Comparison of ENCODE assay signal across 8 mouse cellular contexts in genomic region chr7:43919559-43920451, GRCm38 (mm10). TPM values are rescaled to one million over a fixed set of nuclear protein-coding genes. Genes with fewer than 3 reads are reported as not detected.
A peak's percentile ranks its signal among the peaks of the same experiment; 100 is the strongest.
DNase-seq lines count a peak whose midpoint lies in the region; ATAC-seq and TF ChIP-seq lines count a peak whose summit lies in the region.

No protein-coding gene starts in this region.

- no peak for TF ChIP-seq EP300 in MEL (IDR thresholded peaks at IDR 0.05; ENCODE audit: low read depth in 1 of 2, low read length in 2 of 2)

- H3K9ac ChIP-seq in MEL (ENCODE audit: control insufficient read depth, low read depth, low read length, poor library complexity, severe bottlenecking): no peak overlapping the region
- H3K9ac ChIP-seq in forebrain, embryonic 13.5 days: no peak overlapping the region
- no peak overlapping the region for H3K9ac ChIP-seq in lung, embryonic 16.5 days (ENCODE audit: low read length)

- H3K4me2 ChIP-seq in forebrain, embryonic 13.5 days: no peak overlapping the region
- no peak overlapping the region for H3K4me2 ChIP-seq in lung, embryonic 16.5 days (ENCODE audit: low read depth, low read length)

- H3K27me3 ChIP-seq in MEL (ENCODE audit: control insufficient read depth in 1 of 2, insufficient read depth in 2 of 2, low read length in 2 of 2): no peaks in the 10 kb centered on the region
- no peaks in the 10 kb centered on the region for H3K27me3 ChIP-seq in forebrain, embryonic 13.5 days
- no peaks in the 10 kb centered on the region for H3K27me3 ChIP-seq in hindbrain, embryonic 10.5 days (ENCODE audit: insufficient read depth, poor library complexity, severe bottlenecking)
- H3K27me3 ChIP-seq in lung, embryonic 16.5 days (ENCODE audit: control insufficient read depth, insufficient read depth, low read depth, low read length): no peaks in the 10 kb centered on the region; the same call in 1 of the 2 replicates

- no peak overlapping the region for H3K4me3 ChIP-seq in MEL (ENCODE audit: control insufficient read depth in 1 of 2, insufficient read depth in 1 of 2, low read depth in 2 of 2, low read length in 2 of 2)
- H3K4me3 ChIP-seq in forebrain, embryonic 13.5 days: no peak overlapping the region
- no peak overlapping the region for H3K4me3 ChIP-seq in hindbrain, embryonic 10.5 days
- no peak overlapping the region for H3K4me3 ChIP-seq in lung, embryonic 16.5 days (ENCODE audit: low read length)

- H3K4me1 ChIP-seq in MEL (ENCODE audit: control insufficient read depth in 1 of 2, insufficient read depth in 2 of 2, low read length in 2 of 2): no peaks in the 10 kb centered on the region
- H3K4me1 ChIP-seq in forebrain, embryonic 13.5 days: no peaks in the 10 kb centered on the region
- no peaks in the 10 kb centered on the region for H3K4me1 ChIP-seq in hindbrain, embryonic 10.5 days (replicated peaks)
- H3K4me1 ChIP-seq in lung, embryonic 16.5 days (replicated peaks; ENCODE audit: control insufficient read depth, insufficient read depth, low read length): no peaks in the 10 kb centered on the region

- no peaks in the 10 kb centered on the region for H3K36me3 ChIP-seq in MEL (ENCODE audit: control insufficient read depth in 1 of 2, insufficient read depth in 2 of 2, low read length in 2 of 2)
- no peaks in the 10 kb centered on the region for H3K36me3 ChIP-seq in forebrain, embryonic 13.5 days (ENCODE audit: poor library complexity, severe bottlenecking)
- H3K36me3 ChIP-seq in hindbrain, embryonic 10.5 days: no peaks in the 10 kb centered on the region
- H3K36me3 ChIP-seq in lung, embryonic 16.5 days (ENCODE audit: control insufficient read depth, insufficient read depth, low read length): no peaks in the 10 kb centered on the region

- ATAC-seq in forebrain, embryonic 13.5 days: peak; percentile 88
- peak; percentile 84 for ATAC-seq in lung, embryonic 16.5 days (ENCODE audit: low read depth)

- TF ChIP-seq CTCF in MEL (IDR thresholded peaks at IDR 0.05 in 2 of 3, conservative IDR thresholded peaks at IDR 0.05 in 1 of 3; ENCODE audit: control insufficient read depth in 1 of 3, insufficient read depth in 1 of 3, low read depth in 2 of 3, low read length in 3 of 3, poor library complexity in 1 of 3, severe bottlenecking in 1 of 3): no peak

- 31% methylated on average over 14 of the region's 14 CpGs for WGBS in forebrain, embryonic 13.5 days
- WGBS in hindbrain, embryonic 10.5 days: 36% methylated on average over 14 of the region's 14 CpGs
- 22% methylated on average over 14 of the region's 14 CpGs for WGBS in lung, embryonic 16.5 days

- TF ChIP-seq RAD21 in MEL (IDR thresholded peaks at IDR 0.05; ENCODE audit: low read depth, low read length): no peak

- H3K9me3 ChIP-seq in MEL (replicated peaks; ENCODE audit: insufficient read depth, low read length): no peaks in the 10 kb centered on the region
- no peaks in the 10 kb centered on the region for H3K9me3 ChIP-seq in forebrain, embryonic 13.5 days (replicated peaks)
- no peaks in the 10 kb centered on the region for H3K9me3 ChIP-seq in hindbrain, embryonic 10.5 days
- no peaks in the 10 kb centered on the region for H3K9me3 ChIP-seq in lung, embryonic 16.5 days (ENCODE audit: control insufficient read depth, low read length)

- no peak overlapping the region for H3K27ac ChIP-seq in MEL (ENCODE audit: control insufficient read depth, low read depth, low read length)
- no peak overlapping the region for H3K27ac ChIP-seq in forebrain, embryonic 13.5 days
- H3K27ac ChIP-seq in hindbrain, embryonic 10.5 days: no peak overlapping the region
- H3K27ac ChIP-seq in lung, embryonic 16.5 days (ENCODE audit: low read length): no peak overlapping the region

- no peaks in the 10 kb centered on the region for H3K79me2 ChIP-seq in MEL (ENCODE audit: control insufficient read depth, insufficient read depth, low read length, poor library complexity)

- TF ChIP-seq POLR2A in MEL (IDR thresholded peaks at IDR 0.05; ENCODE audit: control insufficient read depth in 1 of 2, insufficient read depth in 1 of 2, low read depth in 1 of 2, low read length in 2 of 2, poor library complexity in 1 of 2): no peak

- peak; percentile 2 for DNase-seq in MEL (ENCODE audit: low read depth, low spot score)
- peak; percentile 28 for DNase-seq in c-Kit-positive CD71-positive TER-119-negative erythroid progenitor cells, embryonic 14.5 days (ENCODE audit: low read depth)
- DNase-seq in hindbrain, embryonic 10.5 days (ENCODE audit: low spot score): peak; percentile 71
- DNase-seq in layer of hippocampus, adult 9-10 months (ENCODE audit: low spot score): peak; percentile 26
- peak; percentile 54 for DNase-seq in ovary, postnatal 14 days (ENCODE audit: low spot score)
- peak; percentile 73 for DNase-seq in urinary bladder, postnatal 14 days (ENCODE audit: low spot score)

TF ChIP-seq in MEL, 35 proteins besides CTCF, POLR2A, EP300 and RAD21:
- TF ChIP-seq GABPA (IDR thresholded peaks at IDR 0.05; ENCODE audit: low read depth, low read length): no peak
- no peak for TF ChIP-seq ZKSCAN1 (IDR thresholded peaks at IDR 0.05; ENCODE audit: low read depth, low read length)
- TF ChIP-seq CHD2 (IDR thresholded peaks at IDR 0.05; ENCODE audit: low read length): no peak
- no peak for TF ChIP-seq ZNF384 (IDR thresholded peaks at IDR 0.05; ENCODE audit: low read depth, low read length)
- no peak for TF ChIP-seq MYB (IDR thresholded peaks at IDR 0.05; ENCODE audit: low read depth, low read length)
- TF ChIP-seq USF1 (IDR thresholded peaks at IDR 0.05; ENCODE audit: low read depth, low read length): no peak
- TF ChIP-seq MAZ (IDR thresholded peaks at IDR 0.05; ENCODE audit: low read depth, low read length): no peak
- no peak for TF ChIP-seq UBTF (IDR thresholded peaks at IDR 0.05; ENCODE audit: borderline replicate concordance, insufficient read depth, low read depth, low read length)
- no peak for TF ChIP-seq TBP (IDR thresholded peaks at IDR 0.05; ENCODE audit: low read depth, low read length)
- no peak for TF ChIP-seq ZC3H11A (IDR thresholded peaks at IDR 0.05; ENCODE audit: low read depth, low read length)
- TF ChIP-seq NELFE (IDR thresholded peaks at IDR 0.05; ENCODE audit: low read depth, low read length): no peak
- no peak for TF ChIP-seq SIN3A (IDR thresholded peaks at IDR 0.05; ENCODE audit: low read length)
- TF ChIP-seq GATA1 (IDR thresholded peaks at IDR 0.05; ENCODE audit: low read depth, low read length): no peak
TF ChIP-seq in MEL: peak in this region for 0.

RNA-seq across cellular contexts. Expression of gene Klk15, which starts 13.7 kb away (rescaled TPM):
- total RNA-seq in MEL (2012; rRNA removed): not detected in 2 replicates
- not detected for polyA plus RNA-seq in MEL (2012; ENCODE audit: insufficient read depth in 1 of 2, insufficient read length in 2 of 2, low read depth in 1 of 2, low replicate concordance in 2 of 2, missing spikeins in 1 of 2)
- not detected in 2 replicates for polyA plus RNA-seq in forebrain, embryonic 13.5 days (2015; fragmentation: Nextera tagmentation; extraction: Ambion mirVana)
- polyA plus RNA-seq in hindbrain, embryonic 10.5 days (2016; fragmentation: Nextera tagmentation; extraction: Ambion mirVana): not detected in 2 replicates
- not detected in 2 replicates for polyA plus RNA-seq in lung, embryonic 16.5 days (2015; fragmentation: Nextera tagmentation; extraction: Ambion mirVana)

RNA-seq across cellular contexts. Expression of gene Klk1b8, which starts 30.7 kb away (rescaled TPM):
- total RNA-seq in MEL (2012; rRNA removed): not detected in 2 replicates
- polyA plus RNA-seq in MEL (2012; ENCODE audit: insufficient read depth in 1 of 2, insufficient read length in 2 of 2, low read depth in 1 of 2, low replicate concordance in 2 of 2, missing spikeins in 1 of 2): not detected
- polyA plus RNA-seq in forebrain, embryonic 13.5 days (2015; fragmentation: Nextera tagmentation; extraction: Ambion mirVana): not detected in 2 replicates
- not detected in 2 replicates for polyA plus RNA-seq in hindbrain, embryonic 10.5 days (2016; fragmentation: Nextera tagmentation; extraction: Ambion mirVana)
- not detected in 2 replicates for polyA plus RNA-seq in lung, embryonic 16.5 days (2015; fragmentation: Nextera tagmentation; extraction: Ambion mirVana)

RNA-seq across cellular contexts. Expression of gene Klk4, which starts 38.8 kb away (rescaled TPM):
- not detected in 2 replicates for total RNA-seq in MEL (2012; rRNA removed)
- not detected for polyA plus RNA-seq in MEL (2012; ENCODE audit: insufficient read depth in 1 of 2, insufficient read length in 2 of 2, low read depth in 1 of 2, low replicate concordance in 2 of 2, missing spikeins in 1 of 2)
- polyA plus RNA-seq in forebrain, embryonic 13.5 days (2015; fragmentation: Nextera tagmentation; extraction: Ambion mirVana): 0.14 TPM in 1 of 2 replicates, not detected in the other
- 0.41 TPM in 1 of 2 replicates, not detected in the other for polyA plus RNA-seq in hindbrain, embryonic 10.5 days (2016; fragmentation: Nextera tagmentation; extraction: Ambion mirVana)
- polyA plus RNA-seq in lung, embryonic 16.5 days (2015; fragmentation: Nextera tagmentation; extraction: Ambion mirVana): not detected in 2 replicates

RNA-seq across cellular contexts. Expression of gene Klk1b1, which starts 46.7 kb away (rescaled TPM):
- total RNA-seq in MEL (2012; rRNA removed): not detected in 2 replicates
- polyA plus RNA-seq in MEL (2012; ENCODE audit: insufficient read depth in 1 of 2, insufficient read length in 2 of 2, low read depth in 1 of 2, low replicate concordance in 2 of 2, missing spikeins in 1 of 2): not detected
- not detected in 2 replicates for polyA plus RNA-seq in forebrain, embryonic 13.5 days (2015; fragmentation: Nextera tagmentation; extraction: Ambion mirVana)
- polyA plus RNA-seq in hindbrain, embryonic 10.5 days (2016; fragmentation: Nextera tagmentation; extraction: Ambion mirVana): not detected in 2 replicates
- not detected in 2 replicates for polyA plus RNA-seq in lung, embryonic 16.5 days (2015; fragmentation: Nextera tagmentation; extraction: Ambion mirVana)

RNA-seq across cellular contexts. Expression of gene Klk1b9, which starts 56.1 kb away (rescaled TPM):
- not detected in 2 replicates for total RNA-seq in MEL (2012; rRNA removed)
- polyA plus RNA-seq in MEL (2012; ENCODE audit: insufficient read depth in 1 of 2, insufficient read length in 2 of 2, low read depth in 1 of 2, low replicate concordance in 2 of 2, missing spikeins in 1 of 2): not detected
- not detected in 2 replicates for polyA plus RNA-seq in forebrain, embryonic 13.5 days (2015; fragmentation: Nextera tagmentation; extraction: Ambion mirVana)
- polyA plus RNA-seq in hindbrain, embryonic 10.5 days (2016; fragmentation: Nextera tagmentation; extraction: Ambion mirVana): not detected in 2 replicates
- polyA plus RNA-seq in lung, embryonic 16.5 days (2015; fragmentation: Nextera tagmentation; extraction: Ambion mirVana): not detected in 2 replicates

Comparison
In these comparisons a context has a peak if more than half of its experiments do, and no peak if none do; other contexts are left out.
1. DNase-seq: peak in every context shown above with its lines; median percentile 73 in urinary bladder, postnatal 14 days; 71 in hindbrain, embryonic 10.5 days; 54 in ovary, postnatal 14 days; 28 in c-Kit-positive CD71-positive TER-119-negative erythroid progenitor cells, embryonic 14.5 days; 26 in layer of hippocampus, adult 9-10 months; 2 in MEL.